Mouse (Mus musculus) c-Kit-positive CD71-positive TER-119-negative erythroid progenitor cells, embryonic 14.5 days (primary cell): ENCODE measurements at regions not wholly inside any gene's neighbourhood (a gene's known extent, or its start where the extent isn't known, plus 50 kb on each side); places are given as distances from the start of the nearest gene placed in this dataset.
"Not testable (repeated sequence)": the region's sequence is repeated elsewhere in the genome, so short reads cannot be mapped to it uniquely, and the experiment has no call there.

Experiments
- DNase-seq: peaks from one replicate; pipeline ENCODE4 v3.0.0-alpha.2; 2013; ENCODE audit warnings: low read depth

DNA sequence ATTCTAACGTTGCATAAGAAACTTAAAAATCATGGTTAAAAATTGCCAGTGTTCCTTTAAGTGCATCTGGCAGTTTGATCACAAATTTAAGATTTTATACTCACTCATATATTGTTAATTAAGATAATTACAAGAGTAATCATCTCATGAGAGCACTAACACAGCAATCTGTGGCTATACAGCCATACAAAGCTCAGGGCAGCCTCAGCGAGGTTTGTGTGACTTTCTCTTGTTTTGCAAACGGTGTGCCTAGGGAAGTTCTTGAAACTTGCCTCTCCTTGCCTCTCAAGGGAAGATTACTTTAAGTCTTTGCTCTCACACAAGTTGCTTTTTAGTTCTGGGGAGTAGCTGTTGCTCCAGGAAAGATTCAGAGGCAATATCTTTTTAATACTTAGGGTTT, 58.1 kb upstream of the Slc1a4 start:
- no peak for DNase-seq

DNA sequence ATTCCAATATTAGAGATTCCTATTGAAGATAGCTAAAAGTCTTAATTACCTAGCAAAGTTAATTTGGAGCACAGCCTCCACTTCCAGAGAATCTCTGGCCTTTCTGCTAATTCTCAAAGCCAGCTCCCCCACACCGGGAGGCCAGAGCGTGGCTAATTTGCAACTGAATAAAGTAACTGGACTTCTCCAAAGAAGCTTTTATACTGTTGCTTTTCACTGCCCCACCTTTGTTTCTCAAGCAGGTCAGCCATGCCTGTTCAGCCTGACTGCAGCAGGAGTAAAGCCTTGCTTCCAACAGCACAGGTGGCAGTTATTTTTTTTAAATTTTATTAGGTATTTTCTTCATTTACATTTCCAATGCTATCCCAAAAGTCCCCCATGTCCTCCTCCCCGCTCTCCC, 60.8 kb upstream of the Slc1a4 start:
- not testable (repeated sequence) for DNase-seq

DNA sequence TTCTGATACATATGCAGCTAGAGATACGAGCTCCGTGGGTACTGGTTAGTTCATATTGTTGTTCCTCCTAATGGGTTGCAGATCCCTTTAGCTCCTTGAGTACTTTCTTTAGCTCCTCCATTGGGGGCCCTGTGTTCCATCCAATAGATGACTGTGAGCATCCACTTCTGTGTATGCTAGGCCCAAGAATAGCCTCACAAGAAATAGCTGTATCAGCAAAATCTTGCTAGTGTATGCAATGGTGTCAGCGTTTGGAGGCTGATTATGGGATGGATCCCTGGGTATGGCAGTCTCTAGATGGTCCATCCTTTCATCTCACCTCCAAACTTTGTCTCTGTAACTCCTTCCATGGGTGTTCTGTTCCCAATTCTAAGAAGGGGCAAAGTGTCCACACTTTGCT, 61.3 kb upstream of the Slc1a4 start:
- DNase-seq = not testable (repeated sequence)

DNA sequence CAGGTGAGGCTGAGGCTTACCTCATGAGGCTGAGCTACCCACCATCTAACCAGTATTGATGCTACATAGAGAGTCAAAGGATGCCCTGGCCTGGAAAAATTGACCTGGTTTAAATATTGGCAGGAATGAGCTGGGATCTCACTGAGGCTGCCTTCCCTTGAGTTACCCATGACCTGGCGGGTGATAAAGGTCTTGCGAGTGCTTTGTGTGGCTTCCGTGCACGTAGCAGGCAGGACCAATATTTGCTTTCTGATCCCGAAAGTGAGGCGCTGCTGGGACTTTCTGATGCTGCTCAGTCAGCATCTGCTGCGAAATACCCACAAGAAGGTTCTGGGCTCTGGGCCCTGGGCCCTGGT, 63.3 kb upstream of the Slc1a4 start:
- DNase-seq = no peak

DNA sequence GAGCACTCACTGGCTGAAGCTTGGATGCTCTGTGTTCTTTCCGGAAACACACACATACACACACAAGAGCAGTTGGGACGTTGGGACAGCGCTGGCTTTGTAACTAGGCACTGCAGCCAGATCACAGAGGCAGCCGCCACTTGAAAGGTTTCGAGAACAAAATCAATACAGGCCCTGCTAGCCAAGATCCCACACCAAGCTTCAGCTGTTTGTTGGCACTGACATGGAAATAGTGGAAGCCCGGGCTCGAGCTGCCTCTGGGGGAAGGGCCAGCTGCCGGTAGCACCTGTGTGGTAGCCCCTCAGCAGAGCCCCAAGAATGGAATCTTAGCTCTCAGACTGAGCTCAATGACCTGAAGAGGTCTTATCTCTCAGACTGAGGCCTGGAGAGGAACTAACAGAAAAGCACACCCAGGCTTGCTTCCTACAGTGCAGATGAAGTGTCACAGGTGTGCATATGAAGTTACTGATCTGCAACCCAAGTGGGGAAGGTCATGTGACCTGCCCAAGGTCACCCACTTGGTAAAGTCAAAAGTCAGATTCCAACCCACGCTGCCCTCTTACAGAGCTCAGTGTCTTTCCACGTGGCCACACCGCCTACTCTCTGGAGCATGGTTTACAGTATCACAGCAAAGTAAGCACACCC, 63.8 kb upstream of the Slc1a4 start:
- DNase-seq = no peak

DNA sequence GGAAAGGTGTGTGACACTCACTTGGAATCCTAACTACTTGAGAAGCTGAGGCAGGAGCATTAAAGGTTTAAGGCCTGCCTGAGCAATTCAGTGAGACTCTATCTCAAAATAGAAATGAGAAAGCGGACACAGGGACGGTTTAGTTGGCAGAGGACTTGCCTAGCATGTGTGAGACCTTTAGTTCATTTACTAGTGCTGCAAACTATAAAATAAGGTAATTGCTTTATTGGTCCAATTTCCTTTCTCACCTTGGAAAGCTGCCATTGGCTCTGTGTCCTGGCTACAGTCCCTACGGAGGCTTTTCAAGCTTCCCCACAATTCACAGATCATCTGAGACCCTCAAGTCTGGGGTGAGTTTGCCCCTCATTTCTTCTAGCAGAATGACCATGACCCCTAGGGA, 64.4 kb upstream of the Slc1a4 start:
- no peak for DNase-seq

DNA sequence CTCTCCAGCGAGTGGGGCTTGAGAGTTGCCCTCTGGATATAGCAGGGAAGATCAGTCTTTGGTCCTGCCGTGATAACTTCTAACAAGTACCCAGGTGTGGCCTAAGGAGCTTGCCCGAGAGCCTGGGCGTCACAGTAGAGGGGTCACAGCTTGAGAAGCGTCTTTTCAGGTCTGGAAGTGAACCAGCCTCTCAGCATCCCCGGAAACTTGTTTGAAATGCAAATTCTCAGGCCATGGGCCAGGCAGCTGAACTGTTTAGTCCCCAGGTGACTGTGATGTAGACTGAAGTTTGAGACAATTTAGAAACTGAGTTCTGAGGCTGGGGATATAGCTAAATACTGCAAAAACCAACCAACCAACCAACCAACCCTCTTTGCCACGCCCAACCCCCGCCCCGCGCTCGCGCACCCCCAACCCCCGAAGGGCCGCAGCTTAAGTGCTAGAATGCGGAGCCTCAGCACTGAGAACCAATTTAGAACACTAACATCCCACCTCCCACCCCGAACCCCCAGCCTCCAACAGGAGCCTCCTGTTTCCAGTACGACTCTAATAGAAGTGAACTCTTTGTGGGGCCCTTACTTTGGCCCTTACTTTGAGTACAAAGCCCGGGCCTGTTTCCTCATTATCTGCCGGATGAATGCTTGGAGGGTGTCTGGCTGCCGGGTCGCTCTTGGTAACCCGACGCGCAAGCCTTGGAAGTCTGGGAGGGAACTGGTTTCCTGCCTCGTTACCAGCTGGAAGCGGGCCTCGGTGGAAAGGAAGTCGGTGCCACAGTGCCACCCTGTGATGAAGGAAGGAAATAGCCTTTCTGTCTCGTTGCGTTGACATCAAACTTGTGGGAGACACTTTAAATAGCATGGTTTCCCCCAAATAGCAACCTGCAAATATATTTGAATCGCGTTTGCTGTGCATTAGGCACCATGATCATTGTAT, 68.1 kb upstream of the Slc1a4 start:
- DNase-seq = peak; percentile 47

DNA sequence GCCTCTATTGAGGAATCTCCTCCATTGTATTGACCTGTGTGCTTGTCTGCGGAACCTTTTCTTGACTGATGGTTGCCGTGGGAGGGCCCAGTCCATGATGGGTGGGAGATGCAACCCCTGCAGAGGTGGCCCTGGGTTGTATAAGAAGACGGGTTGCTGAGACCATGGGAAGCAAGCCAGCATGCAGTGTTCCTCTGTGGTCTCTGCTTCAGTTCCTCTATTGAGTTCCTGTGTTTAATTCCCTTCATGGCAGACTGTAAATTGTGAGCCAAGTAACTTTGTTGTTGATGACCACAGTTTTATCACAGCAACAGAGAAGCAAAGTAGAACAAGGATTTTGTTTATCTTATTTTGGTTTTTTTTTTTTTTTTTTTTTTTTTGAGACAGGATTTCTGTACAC, 70.9 kb upstream of the Slc1a4 start:
- DNase-seq = no peak

DNA sequence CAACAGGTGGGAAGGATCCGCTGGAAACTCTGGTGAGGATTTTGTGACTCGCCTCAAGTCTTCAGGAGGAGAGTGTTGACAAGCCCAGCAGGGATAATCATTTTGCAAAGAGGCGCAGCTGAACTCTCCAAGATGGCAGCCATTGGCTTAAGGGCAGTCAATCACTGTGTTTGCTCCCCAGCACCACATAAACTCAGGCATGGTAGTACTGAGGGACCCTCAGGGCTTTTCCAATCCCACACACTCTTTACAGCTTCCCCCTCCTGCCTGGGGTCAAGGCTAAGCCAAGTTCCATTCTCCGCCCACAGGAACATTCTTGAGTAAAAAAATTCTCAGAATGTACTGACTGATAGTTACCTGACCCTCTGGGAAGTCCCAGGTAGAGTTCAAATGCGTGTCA, 72.0 kb upstream of the Slc1a4 start:
- no peak for DNase-seq

DNA sequence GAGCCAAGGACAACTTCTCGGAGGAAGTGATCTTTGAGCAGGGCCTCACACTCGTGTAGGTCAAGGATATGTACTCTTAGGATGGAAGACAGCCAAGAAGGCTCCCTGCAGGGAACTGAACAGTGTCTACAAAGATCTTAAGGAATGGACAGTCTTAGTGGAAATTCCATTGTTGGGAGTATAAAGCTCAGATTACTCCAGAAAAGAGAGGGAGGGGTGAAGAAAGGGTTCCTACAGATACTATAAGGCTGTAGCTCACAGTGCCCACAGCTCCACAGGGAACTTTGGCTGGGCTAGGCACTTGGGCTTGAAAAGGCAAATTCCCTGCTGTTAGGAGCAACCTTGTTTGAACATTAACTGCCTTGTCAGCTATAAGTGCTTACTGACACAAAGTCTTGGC, 85.6 kb upstream of the Slc1a4 start:
- DNase-seq = no peak

DNA sequence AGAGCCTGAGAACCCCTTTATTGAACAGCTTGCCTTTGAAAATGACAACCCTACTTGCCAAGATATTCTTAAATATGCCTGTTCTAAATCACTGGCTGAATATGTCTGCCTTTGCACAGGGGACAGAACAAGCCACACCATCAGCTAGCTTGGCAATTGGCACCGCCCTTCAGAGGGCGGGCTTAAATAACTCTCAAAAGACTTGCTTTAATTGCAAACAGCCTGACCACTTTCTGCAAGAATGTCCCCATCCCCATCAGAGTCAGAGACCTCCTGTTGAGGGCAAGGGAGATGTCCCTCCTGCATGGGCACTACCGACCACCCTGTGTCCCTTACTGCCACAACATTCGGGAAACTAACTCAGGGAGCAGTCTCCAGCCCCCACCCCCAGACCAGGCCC, 88.4 kb upstream of the Slc1a4 start:
- no peak for DNase-seq

DNA sequence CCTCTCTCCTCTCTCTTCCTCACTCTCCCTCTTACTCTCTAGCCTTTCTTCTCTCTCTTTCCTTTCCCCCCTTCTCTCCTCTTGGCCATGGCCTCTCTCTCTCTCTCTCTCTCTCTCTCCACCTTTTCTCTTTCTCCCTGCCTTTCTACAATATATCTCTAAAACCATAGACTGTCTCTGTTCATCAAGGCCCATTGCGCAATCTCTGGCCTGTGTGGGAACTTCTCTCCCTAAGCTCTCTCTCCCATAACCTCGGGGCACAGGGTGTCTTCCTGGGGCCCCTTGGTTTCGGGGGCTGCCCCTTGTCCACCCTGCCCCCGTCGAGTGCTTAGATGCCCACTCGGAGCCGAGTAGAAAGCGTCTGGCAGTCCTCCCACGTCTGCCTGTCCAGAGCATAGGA, 103.5 kb upstream of the Slc1a4 start:
- no peak for DNase-seq

DNA sequence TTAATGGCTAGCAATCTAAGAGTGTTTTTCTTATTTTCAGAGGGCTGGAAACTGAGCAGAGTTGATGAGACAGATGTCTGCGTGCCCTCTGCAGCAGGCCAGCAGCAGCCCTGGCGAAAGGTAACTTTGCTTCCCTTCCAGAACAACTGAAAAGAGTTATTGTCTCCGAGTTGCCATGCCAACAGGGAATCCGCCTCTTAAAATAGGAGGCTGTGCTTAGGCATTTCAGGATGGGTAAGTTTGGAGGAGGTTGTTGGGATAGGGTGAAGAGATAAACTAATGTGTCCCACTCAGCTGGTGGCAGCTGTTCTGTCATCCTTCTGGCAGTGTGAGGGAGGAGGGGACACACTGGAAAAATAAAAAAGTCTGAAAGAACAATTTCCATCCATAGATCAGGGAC, 100.6 kb upstream of the Sertad2 start:
- no peak for DNase-seq

DNA sequence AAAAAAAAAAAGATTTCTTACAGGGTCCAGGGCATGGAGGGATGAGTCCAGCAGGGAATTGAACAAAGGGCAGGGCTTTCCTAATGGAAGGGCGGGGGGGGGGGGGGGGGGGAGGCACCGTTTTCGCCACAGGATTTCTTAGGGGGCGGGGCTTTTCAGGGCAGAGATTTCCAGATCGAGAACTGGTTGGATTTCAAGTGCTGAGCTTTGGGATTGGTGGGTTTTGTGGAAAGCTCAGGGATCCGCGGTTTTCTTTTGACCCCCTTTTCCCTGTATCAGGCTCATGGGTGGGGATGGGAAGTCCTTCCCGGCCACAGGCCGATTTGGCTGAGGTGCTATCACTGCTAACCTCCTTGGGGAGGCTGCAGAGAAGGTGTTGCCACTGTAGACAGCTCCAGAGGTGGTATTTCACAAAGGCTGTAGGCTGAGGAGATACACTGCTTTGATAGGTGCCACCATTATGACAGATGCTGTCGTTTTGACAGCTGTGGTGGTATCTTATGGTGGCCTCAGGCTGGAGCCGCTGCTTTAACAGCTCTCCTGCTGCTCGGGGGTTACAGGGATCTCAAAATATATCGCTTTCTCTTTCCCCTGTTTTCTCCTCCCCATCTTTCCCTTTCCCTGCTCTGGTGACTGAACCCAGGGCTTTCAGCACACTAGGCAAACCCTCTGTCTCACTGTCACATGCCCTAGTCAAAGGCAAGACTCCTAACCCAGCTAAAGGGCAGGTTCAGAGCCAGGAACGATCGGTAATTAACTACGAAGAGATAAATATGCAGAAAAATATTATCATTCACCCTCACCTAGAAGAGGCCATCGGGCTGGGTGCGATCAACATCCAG, 97.8 kb upstream of the Sertad2 start:
- DNase-seq = no peak

DNA sequence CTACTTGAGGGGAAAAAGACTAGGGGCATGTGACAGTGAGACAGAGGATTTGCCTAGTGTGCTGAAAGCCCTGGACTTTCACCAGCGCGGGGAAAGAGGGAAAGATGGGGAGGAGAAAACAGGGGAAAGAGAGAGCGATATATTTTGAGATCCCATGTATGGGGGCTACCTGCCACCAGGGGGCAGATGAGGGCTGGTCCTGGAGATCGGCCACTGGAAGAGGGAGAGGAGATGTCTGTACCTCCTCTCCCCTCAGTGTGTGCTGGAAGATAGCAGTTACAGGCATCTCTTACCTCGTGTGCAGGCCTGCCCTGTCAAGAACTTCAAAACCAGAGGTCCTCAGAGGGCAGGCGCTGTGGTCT, 97.2 kb upstream of the Sertad2 start:
- DNase-seq = peak; percentile 25

DNA sequence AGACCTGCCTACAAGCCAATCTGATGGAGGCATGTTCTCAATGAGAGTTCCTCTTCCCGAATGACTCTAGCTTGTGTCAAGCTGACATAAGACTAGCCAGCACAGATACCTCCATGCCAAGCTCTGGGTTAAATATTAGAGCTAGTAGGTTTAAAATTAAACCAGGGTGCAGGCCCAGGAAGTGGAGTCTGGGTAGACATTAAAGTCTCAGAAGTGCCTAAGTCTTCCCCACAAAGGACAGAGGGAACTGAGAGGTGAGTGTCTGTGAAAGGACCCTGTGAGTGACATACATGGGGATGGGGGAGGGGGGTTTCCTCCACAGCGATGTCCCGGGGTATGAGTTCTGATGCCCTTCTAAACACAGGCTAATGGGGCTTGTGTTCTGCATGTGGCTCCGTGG, 90.2 kb upstream of the Sertad2 start:
- DNase-seq = no peak

DNA sequence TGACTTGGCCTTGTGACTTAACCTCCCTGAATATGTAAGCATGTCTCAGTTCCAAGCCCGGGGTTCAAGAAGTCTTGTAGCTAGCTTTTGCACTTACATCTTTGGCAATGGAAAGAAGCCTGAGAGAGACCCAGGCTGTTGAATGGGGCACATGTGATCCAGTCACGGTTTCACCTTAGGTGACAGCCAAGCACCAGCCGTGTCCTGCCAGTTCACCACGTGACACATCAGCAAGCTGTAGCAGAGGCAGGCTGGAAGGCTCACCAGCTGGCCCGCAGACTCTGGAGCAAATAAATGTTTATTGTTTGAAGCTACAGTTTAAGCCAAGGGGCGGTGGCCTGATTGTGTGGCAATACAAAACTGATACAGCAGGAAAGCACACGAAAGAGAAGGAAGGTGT, 89.3 kb upstream of the Sertad2 start:
- no peak for DNase-seq

DNA sequence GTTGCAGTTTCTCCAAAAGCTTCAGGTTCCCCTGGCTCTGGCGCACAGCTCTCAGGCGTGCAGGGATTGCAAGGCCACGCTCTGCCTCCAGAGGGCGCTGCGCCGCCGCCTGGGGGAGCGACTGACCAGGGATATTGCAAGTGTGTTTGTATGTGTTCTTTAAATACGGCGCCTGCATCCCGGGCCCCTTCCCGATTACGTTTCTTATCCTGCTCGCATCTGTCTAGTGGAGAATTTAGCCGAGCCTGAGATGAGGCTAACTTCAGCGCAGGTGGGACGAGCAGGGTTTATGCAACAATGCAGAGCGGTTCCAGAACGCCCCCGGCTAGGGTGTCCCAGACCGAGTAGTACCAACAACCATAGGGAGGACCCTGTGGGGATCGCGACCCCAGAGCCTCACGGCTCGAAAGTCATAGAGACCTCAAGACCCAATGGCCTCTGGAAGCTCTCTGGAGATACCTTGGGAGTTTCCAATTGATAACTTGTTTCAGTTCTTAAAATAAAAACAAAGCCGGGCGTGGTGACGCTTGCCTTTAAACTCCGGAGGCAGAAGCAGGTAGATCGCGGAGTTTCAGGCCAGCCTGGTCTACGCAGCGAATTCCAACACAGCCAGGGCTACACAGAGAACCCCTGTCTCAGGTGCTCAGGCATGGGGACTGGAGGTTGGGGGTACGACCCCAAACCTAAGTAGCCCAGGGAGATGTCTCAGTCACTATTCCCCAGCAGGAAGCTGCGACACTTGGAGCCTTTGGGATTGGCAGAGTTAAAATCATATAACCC, 87.8 kb upstream of the Sertad2 start:
- peak; percentile 68 for DNase-seq

DNA sequence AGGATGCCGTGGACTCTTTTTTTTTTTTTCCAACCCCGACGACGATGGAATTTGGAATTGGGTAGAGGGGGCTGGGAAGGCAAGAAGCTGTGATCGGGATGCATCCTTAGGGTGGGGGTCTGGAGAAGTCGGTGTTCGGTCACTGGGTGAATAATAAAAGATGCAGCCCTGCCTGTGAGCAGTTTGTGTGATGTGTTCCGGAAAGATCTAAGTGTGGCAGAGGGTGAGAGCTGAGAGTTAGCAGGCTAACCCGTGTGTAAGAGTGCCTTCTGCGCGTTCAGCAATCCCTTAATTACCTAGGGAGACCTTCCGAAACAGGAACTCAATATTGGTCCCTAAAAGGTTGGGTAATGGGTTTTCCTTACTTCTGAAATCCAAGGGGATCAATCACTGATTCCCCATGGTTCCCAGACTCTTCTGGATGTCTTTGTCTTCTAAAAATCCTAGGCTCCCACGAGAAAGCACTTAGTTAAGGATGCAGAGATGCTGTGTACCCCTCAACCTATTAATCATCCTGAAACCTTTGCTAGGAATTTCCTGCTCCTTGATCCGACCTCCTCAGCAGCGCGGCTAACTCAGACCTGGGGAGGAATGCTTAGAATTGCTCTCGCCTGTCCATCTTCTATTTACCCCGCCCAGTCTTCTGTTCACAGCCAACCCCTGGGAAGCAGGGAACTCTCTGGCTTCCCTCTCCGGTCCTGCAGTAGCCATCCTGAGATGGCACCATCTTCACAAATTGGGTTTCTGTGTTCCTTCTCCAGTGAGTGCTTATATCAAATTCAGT, 87.0 kb upstream of the Sertad2 start:
- no peak for DNase-seq

DNA sequence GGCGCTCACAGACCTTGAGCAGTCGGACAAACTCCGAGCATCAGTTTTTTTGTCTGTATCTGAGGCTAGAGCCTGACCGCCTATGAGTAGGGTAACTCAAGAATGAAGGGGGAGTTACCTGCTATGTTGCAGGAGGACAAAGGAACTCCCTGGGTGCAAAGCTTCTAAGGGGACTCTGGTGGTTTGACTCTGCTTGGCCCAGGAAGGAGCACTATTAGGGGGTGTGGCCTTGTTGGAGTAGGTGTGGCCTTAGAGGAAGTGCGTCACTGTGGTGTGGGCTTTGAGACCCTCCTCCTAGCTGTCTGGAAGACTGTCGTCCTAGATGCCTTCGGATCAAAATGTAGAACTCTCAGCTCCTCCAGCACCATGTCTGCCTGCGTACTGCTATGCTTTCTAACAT, 83.9 kb upstream of the Sertad2 start:
- DNase-seq = no peak

DNA sequence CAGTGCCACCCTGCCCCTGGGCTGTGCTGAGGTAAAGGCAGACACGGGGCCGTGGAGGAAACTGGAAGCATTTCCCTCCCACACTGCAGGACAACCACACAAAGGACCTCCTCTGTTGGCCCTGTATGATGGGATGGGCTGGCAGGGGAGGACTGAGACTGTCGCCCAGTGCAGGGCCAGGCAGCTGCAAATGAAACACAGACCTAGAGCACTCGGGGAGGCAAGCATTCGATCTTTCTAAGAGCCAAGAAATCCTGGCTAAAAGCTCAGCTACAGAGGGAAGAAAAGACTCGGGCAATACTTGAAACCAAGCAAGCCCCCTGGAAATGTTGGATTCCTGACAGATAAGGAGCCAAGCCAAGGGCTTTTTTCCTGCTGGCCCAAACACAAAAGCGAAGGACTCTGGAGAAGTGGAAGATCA, 82.5 kb upstream of the Sertad2 start:
- no peak for DNase-seq
